Mouse (Mus musculus) MEL (cell line): Measurements from ENCODE around the gene Fign.

Experiments
- CTCF ChIP-seq, 3 experiments: IDR thresholded peaks in 2 of 3; conservative IDR thresholded peaks in 1 of 3; 2 replicates each; pipeline ENCODE4 v1.5.1; 2011 to 2012; ENCODE audit warnings: low read length in 3 of 3, low read depth in 2 of 3, mild to moderate bottlenecking in 2 of 3, improper control_type of control experiment in 1 of 3, inconsistent platforms in 1 of 3, mixed read lengths in 1 of 3, moderate library complexity in 1 of 3; ENCODE audit not compliant: control insufficient read depth in 1 of 3, insufficient read depth in 1 of 3, poor library complexity in 1 of 3, severe bottlenecking in 1 of 3
- EP300 ChIP-seq, 2 experiments: IDR thresholded peaks; 2 replicates each; pipeline ENCODE4 v1.6.1; 2011; ENCODE audit warnings: improper control_type of control experiment in 2 of 2, low read length in 2 of 2, low read depth in 1 of 2, mild to moderate bottlenecking in 1 of 2
- ETS1 ChIP-seq: IDR thresholded peaks from 2 replicates; pipeline ENCODE4 v1.6.1; 2012; ENCODE audit warnings: low read depth, mild to moderate bottlenecking, inconsistent platforms, low read length, improper control_type of control experiment, moderate library complexity
- GABPA ChIP-seq: IDR thresholded peaks from 2 replicates; pipeline ENCODE4 v1.6.1; 2012; ENCODE audit warnings: low read depth, mild to moderate bottlenecking, inconsistent platforms, low read length, improper control_type of control experiment, moderate library complexity
- MAFK ChIP-seq: IDR thresholded peaks from 2 replicates; pipeline ENCODE4 v1.6.1; 2011; ENCODE audit warnings: low read depth, mild to moderate bottlenecking, low read length, improper control_type of control experiment, borderline replicate concordance
- MAX ChIP-seq: IDR thresholded peaks from 2 replicates; pipeline ENCODE4 v1.6.1; 2011; ENCODE audit warnings: low read length, improper control_type of control experiment
- MEF2A ChIP-seq: IDR thresholded peaks from 2 replicates; pipeline ENCODE4 v1.6.1; 2014; ENCODE audit warnings: low read depth, mild to moderate bottlenecking, inconsistent platforms, low read length, improper control_type of control experiment; ENCODE audit not compliant: poor library complexity, insufficient replicate concordance, severe bottlenecking; ENCODE audit errors: extremely low read depth
- NRF1 ChIP-seq: IDR thresholded peaks from 2 replicates; pipeline ENCODE4 v1.6.1; 2014; ENCODE audit warnings: low read depth, mild to moderate bottlenecking, inconsistent platforms, low read length, improper control_type of control experiment, moderate library complexity; ENCODE audit not compliant: poor library complexity, insufficient read depth, severe bottlenecking
- POLR2A ChIP-seq, 2 experiments: IDR thresholded peaks; 2 replicates each; pipeline ENCODE4 v1.6.1; 2011 to 2012; ENCODE audit warnings: low read length in 2 of 2, mild to moderate bottlenecking in 2 of 2, control low read depth in 1 of 2, improper control_type of control experiment in 1 of 2, low read depth in 1 of 2, moderate library complexity in 1 of 2; ENCODE audit not compliant: control insufficient read depth in 1 of 2, insufficient read depth in 1 of 2, poor library complexity in 1 of 2
- POLR2AphosphoS5 ChIP-seq: IDR thresholded peaks from 2 replicates; pipeline ENCODE4 v1.6.1; 2012; ENCODE audit warnings: low read depth, borderline replicate concordance, mild to moderate bottlenecking, inconsistent platforms, low read length, moderate library complexity, mixed read lengths
- TBP ChIP-seq: IDR thresholded peaks from 2 replicates; pipeline ENCODE4 v1.8.0; 2011; ENCODE audit warnings: low read depth, low read length, improper control_type of control experiment
- USF1 ChIP-seq: IDR thresholded peaks from 2 replicates; pipeline ENCODE4 v1.6.1; 2014; ENCODE audit warnings: low read depth, mild to moderate bottlenecking, inconsistent platforms, low read length, improper control_type of control experiment, moderate library complexity
- ZC3H11A ChIP-seq: IDR thresholded peaks from 2 replicates; pipeline ENCODE4 v1.6.1; 2012; ENCODE audit warnings: low read depth, mild to moderate bottlenecking, inconsistent platforms, low read length, improper control_type of control experiment
- ZNF384 ChIP-seq: IDR thresholded peaks from 2 replicates; pipeline ENCODE4 v1.6.1; 2012; ENCODE audit warnings: low read depth, mild to moderate bottlenecking, inconsistent platforms, low read length, improper control_type of control experiment

DNA sequence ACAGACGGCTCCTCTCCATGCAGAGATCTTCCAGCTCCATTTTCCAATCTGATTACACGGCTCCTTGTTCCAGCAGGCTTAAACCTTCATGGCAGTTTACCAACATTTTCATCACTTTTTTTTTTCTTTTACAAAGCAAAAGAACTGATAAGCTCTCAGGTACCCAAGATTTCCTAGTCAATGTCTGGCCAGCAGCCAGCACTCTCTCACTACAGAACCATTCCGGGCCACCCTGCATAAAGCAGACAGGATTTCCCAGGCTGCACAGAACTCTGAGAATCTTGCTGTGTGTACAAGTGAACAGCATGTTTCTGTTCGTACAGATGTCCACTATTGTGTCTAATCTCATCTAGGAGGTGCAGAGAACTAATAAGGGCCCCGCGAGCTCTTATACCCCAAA lies 22.0 kb downstream of the Fign start:
- no peak for TF ChIP-seq TBP
- no peak for TF ChIP-seq POLR2AphosphoS5
- TF ChIP-seq NRF1: no peak
- TF ChIP-seq POLR2A (IDR thresholded peaks at IDR 0.05; ENCODE audit: control insufficient read depth in 1 of 2, insufficient read depth in 1 of 2, low read depth in 1 of 2, low read length in 2 of 2, poor library complexity in 1 of 2): no peak
- no peak for TF ChIP-seq CTCF (IDR thresholded peaks at IDR 0.05 in 2 of 3, conservative IDR thresholded peaks at IDR 0.05 in 1 of 3; ENCODE audit: control insufficient read depth in 1 of 3, insufficient read depth in 1 of 3, low read depth in 2 of 3, low read length in 3 of 3, poor library complexity in 1 of 3, severe bottlenecking in 1 of 3)
- no peak for TF ChIP-seq MAX
- no peak for TF ChIP-seq ZNF384
- TF ChIP-seq ZC3H11A: no peak
- TF ChIP-seq USF1: no peak
- TF ChIP-seq GABPA: no peak
- TF ChIP-seq EP300 (IDR thresholded peaks at IDR 0.05; ENCODE audit: low read depth in 1 of 2, low read length in 2 of 2): no peak
- no peak for TF ChIP-seq ETS1
- TF ChIP-seq MAFK: no peak
- no peak for TF ChIP-seq MEF2A
